ENCODE assay signal across 8 mouse cellular contexts in the genomic region with DNA sequence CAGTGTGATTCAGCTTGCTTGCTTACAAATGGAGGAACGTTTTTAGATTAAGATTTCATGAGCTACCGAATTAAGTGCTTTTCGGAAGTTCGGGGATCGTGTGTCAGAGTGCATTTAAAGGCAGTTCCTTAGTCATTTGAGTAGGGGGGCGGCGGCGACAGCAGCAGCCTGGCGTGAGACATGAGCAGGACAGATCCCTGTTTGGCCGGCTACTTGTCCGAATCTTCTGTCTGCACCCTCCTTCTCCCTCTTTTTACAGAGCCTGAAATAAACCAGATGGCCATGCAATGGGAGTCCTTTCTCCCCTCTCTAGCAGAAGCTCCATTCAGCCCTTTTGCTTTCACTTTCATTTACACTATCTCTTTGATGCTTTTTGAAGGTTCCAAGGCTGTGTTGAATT. TPM values are rescaled to one million over a fixed set of nuclear protein-coding genes. Genes with fewer than 3 reads are reported as not detected.
DNase-seq lines count a peak whose midpoint lies in the region; ATAC-seq and TF ChIP-seq lines count a peak whose summit lies in the region.

No protein-coding gene starts in this region.

- H3K4me1 ChIP-seq in forebrain, embryonic 14.5 days (ENCODE audit: control insufficient read depth, insufficient read depth, low read length): peaks cover 44% of the 10 kb centered on the region
- peaks cover 45% of the 10 kb centered on the region for H3K4me1 ChIP-seq in intestine, embryonic 16.5 days (ENCODE audit: control insufficient read depth, insufficient read depth, low read length)

- ATAC-seq in forebrain, embryonic 14.5 days: no peak
- no peak for ATAC-seq in intestine, embryonic 16.5 days

- peaks cover 73% of the 10 kb centered on the region for H3K79me2 ChIP-seq in C2C12 (ENCODE audit: control insufficient read depth, insufficient read depth)

- H3K9me3 ChIP-seq in forebrain, embryonic 14.5 days (replicated peaks; ENCODE audit: control insufficient read depth, low read length): no peaks in the 10 kb centered on the region
- H3K9me3 ChIP-seq in intestine, embryonic 16.5 days (ENCODE audit: control insufficient read depth, low read length): no peaks in the 10 kb centered on the region

- peak overlapping the region; percentile 71 for H3K4me3 ChIP-seq in C2C12 (ENCODE audit: insufficient read depth, poor library complexity, severe bottlenecking)
- peak overlapping the region; percentile 76; the same call in 1 of the 2 replicates for H3K4me3 ChIP-seq in forebrain, embryonic 14.5 days (ENCODE audit: low read depth, low read length)
- H3K4me3 ChIP-seq in intestine, embryonic 16.5 days (ENCODE audit: low read length): peak overlapping the region; percentile 32

- H3K27me3 ChIP-seq in C2C12 (ENCODE audit: control insufficient read depth, insufficient read depth, insufficient read length): no peaks in the 10 kb centered on the region
- no peaks in the 10 kb centered on the region for H3K27me3 ChIP-seq in forebrain, embryonic 14.5 days (replicated peaks; ENCODE audit: control insufficient read depth, insufficient read depth, low read length)
- H3K27me3 ChIP-seq in intestine, embryonic 16.5 days (replicated peaks; ENCODE audit: control insufficient read depth, insufficient read depth, low read length): no peaks in the 10 kb centered on the region

- no peak overlapping the region for H3K27ac ChIP-seq in forebrain, embryonic 14.5 days (ENCODE audit: low read depth, low read length)
- peak overlapping the region; percentile 65 for H3K27ac ChIP-seq in intestine, embryonic 16.5 days (ENCODE audit: low read length)

- WGBS in forebrain, embryonic 14.5 days: 57% methylated on average over 11 of the region's 11 CpGs
- 23% methylated on average over 11 of the region's 11 CpGs for WGBS in intestine, embryonic 16.5 days

- H3K79me3 ChIP-seq in C2C12 (ENCODE audit: low read depth): peaks cover 68% of the 10 kb centered on the region

- H3K4me2 ChIP-seq in forebrain, embryonic 14.5 days (ENCODE audit: low read length): peak overlapping the region; percentile 82
- H3K4me2 ChIP-seq in intestine, embryonic 16.5 days (ENCODE audit: low read depth, low read length): peak overlapping the region; percentile 72

- peak overlapping the region; percentile 28 for H3ac ChIP-seq in C2C12 (ENCODE audit: control insufficient read depth, insufficient read length, low read depth)

- H3K9ac ChIP-seq in forebrain, embryonic 14.5 days (ENCODE audit: low read length): peak overlapping the region; percentile 91
- peak overlapping the region; percentile 48; the same call in 1 of the 2 replicates for H3K9ac ChIP-seq in intestine, embryonic 16.5 days (ENCODE audit: low read depth, low read length)

- peaks cover 6% of the 10 kb centered on the region for H3K36me3 ChIP-seq in C2C12 (ENCODE audit: control insufficient read depth, insufficient read depth)
- no peaks in the 10 kb centered on the region for H3K36me3 ChIP-seq in forebrain, embryonic 14.5 days (ENCODE audit: control insufficient read depth, insufficient read depth, low read length)
- no peaks in the 10 kb centered on the region for H3K36me3 ChIP-seq in intestine, embryonic 16.5 days (ENCODE audit: control insufficient read depth, insufficient read depth, low read length)

- peak; percentile 51 for DNase-seq in cerebellum, adult 9-10 months
- DNase-seq in cerebellum, adult 8-10 months: no peak
- no peak for DNase-seq in forebrain, embryonic 14.5 days (ENCODE audit: low spot score)
- peak; percentile 75 for DNase-seq in naive thymus-derived CD4-positive, alpha-beta T cell, adult 2 months (ENCODE audit: low read depth)
- DNase-seq in cerebellum, postnatal 25 days: no peak
- no peak for DNase-seq in gastrocnemius, adult 18-20 months (ENCODE audit: low spot score)

- no peak for TF ChIP-seq CTCF in C2C12 (IDR thresholded peaks at IDR 0.05; ENCODE audit: control insufficient read depth, insufficient read depth, insufficient read length)

TF ChIP-seq in C2C12, 6 proteins besides CTCF, POLR2A, EP300 and RAD21:
- no peak for TF ChIP-seq MYOD1 (IDR thresholded peaks at IDR 0.05; ENCODE audit: control insufficient read depth, insufficient read length, low read depth)
- TF ChIP-seq MAX (IDR thresholded peaks at IDR 0.05): no peak
- TF ChIP-seq MYOG (IDR thresholded peaks at IDR 0.05; ENCODE audit: control insufficient read depth, extremely low read depth, insufficient read length): no peak
- TF ChIP-seq FOSL1 (IDR thresholded peaks at IDR 0.05; ENCODE audit: insufficient read depth, low read length, poor library complexity, severe bottlenecking): no peak
- TF ChIP-seq USF1 (IDR thresholded peaks at IDR 0.05; ENCODE audit: low read depth): no peak
- no peak for TF ChIP-seq CEBPB (IDR thresholded peaks at IDR 0.05; ENCODE audit: low read depth)

RNA-seq across cellular contexts. Expression of gene Abhd2, which starts 2.3 kb away (rescaled TPM):
- 28.3 TPM for polyA plus RNA-seq in C2C12 (2012; fragmentation: generic; extraction: Trizol)
- polyA plus RNA-seq in forebrain, embryonic 14.5 days (2014; fragmentation: Nextera tagmentation; extraction: Ambion mirVana): 22.3 and 23.5 TPM in 2 replicates
- polyA plus RNA-seq in intestine, embryonic 16.5 days (2015; fragmentation: Nextera tagmentation; extraction: Ambion mirVana): 11.5 and 15.1 TPM in 2 replicates
- total RNA-seq in gastrocnemius, adult 18-20 months (2021): 1 to 10 TPM; 3.8 to 4.7 TPM

Comparison
In these comparisons a context has a peak if more than half of its experiments do, and no peak if none do; other contexts are left out.
1. DNase-seq: peak in cerebellum, adult 9-10 months (single experiment) and naive thymus-derived CD4-positive, alpha-beta T cell, adult 2 months (single experiment); none in cerebellum, adult 8-10 months (single experiment), forebrain, embryonic 14.5 days (single experiment), cerebellum, postnatal 25 days (0 of 2) and gastrocnemius, adult 18-20 months (single experiment).
2. Peak in every context shown above with its lines, with median percentiles within 50 percentile points of each other: H3K4me3 ChIP-seq.